Mouse (Mus musculus): ENCODE data around the gene Stoml2. TPM values are rescaled to one million over a fixed set of nuclear protein-coding genes. Genes with fewer than 3 reads are reported as not detected.

Gene Stoml2
- 72.2 to 98.5 TPM (median 78.3 TPM) in 4 replicates for total RNA-seq (2023; ENCODE audit: inconsistent age)

GRCm38 (mm10) chr4:43031237-43031995 lies at the start of gene Stoml2:
Gene Stoml2 (minus strand): TSS chr4:43031710.

GRCm38 (mm10) chr4:43058753-43059654 lies 27.5 kb upstream of the Stoml2 start, which contains the start of gene Unc13b:
Gene Unc13b (plus strand): TSS chr4:43058953.

GRCm38 (mm10) chr4:43045659-43046302 lies 14.3 kb upstream of the Stoml2 start, which contains the start of gene Fam214b:
Gene Fam214b (minus strand): TSS chr4:43046220.

GRCm38 (mm10) chr4:43025084-43025960 lies 6.2 kb downstream of the Stoml2 start, which contains the start of gene Pigo:
Gene Pigo (minus strand): TSS chr4:43025819.

GRCm38 (mm10) chr4:43010161-43011038 lies 21.1 kb downstream of the Stoml2 start, which contains the start of gene Fancg:
Gene Fancg (minus strand): TSS chr4:43010506.

GRCm38 (mm10) chr4:43000141-43000986 lies 31.1 kb downstream of the Stoml2 start, which contains the start of gene Vcp:
Gene Vcp (minus strand): TSS chr4:43000507.

Other genes starting within 250 kb of the Stoml2 start
- not detected in 4 replicates for gene Fam205a1, start 177.8 kb downstream of the Stoml2 start, total RNA-seq (2023; ENCODE audit: inconsistent age)
- not detected in 4 replicates for gene Gm12394, start 174.9 kb downstream of the Stoml2 start, total RNA-seq (2023; ENCODE audit: inconsistent age)
- not detected in 4 replicates for gene Fam205c, start 157.5 kb downstream of the Stoml2 start, total RNA-seq (2023; ENCODE audit: inconsistent age)
- gene Phf24, start 115.0 kb downstream of the Stoml2 start, total RNA-seq (2023; ENCODE audit: inconsistent age): not detected in 4 replicates
- 28.3 to 37.5 TPM (median 35.7 TPM) in 4 replicates for gene Dnajb5, start 81.9 kb downstream of the Stoml2 start, total RNA-seq (2023; ENCODE audit: inconsistent age)
- gene 1700022I11Rik, start 62.1 kb downstream of the Stoml2 start, total RNA-seq (2023; ENCODE audit: inconsistent age): 0.18 TPM in 1 of 4 replicates, not detected in the others
- 107 to 113 TPM (median 110 TPM) in 4 replicates for gene Vcp, start 31.2 kb downstream of the Stoml2 start, total RNA-seq (2023; ENCODE audit: inconsistent age)
- 27.0 to 33.5 TPM (median 32.5 TPM) in 4 replicates for gene Fancg, start 21.2 kb downstream of the Stoml2 start, total RNA-seq (2023; ENCODE audit: inconsistent age)
- gene Pigo, start 5.9 kb downstream of the Stoml2 start, total RNA-seq (2023; ENCODE audit: inconsistent age): 37.4 to 52.2 TPM (median 41.8 TPM) in 4 replicates
- 19.5 to 28.8 TPM (median 22.1 TPM) in 4 replicates for gene Fam214b, start 14.5 kb upstream of the Stoml2 start, total RNA-seq (2023; ENCODE audit: inconsistent age)
- gene Unc13b, start 27.2 kb upstream of the Stoml2 start, total RNA-seq (2023; ENCODE audit: inconsistent age): 0.60 to 1.3 TPM (median 0.92 TPM) in 4 replicates
- gene Atp8b5, start 235.4 kb upstream of the Stoml2 start, total RNA-seq (2023; ENCODE audit: inconsistent age): not detected in 4 replicates

Data from B cell, adult (primary cell).